Mouse (Mus musculus) bone marrow macrophage, adult 2 months (primary cell): ENCODE measurements around the gene Asah2.

ENCODE experiments used
- CTCF ChIP-seq: IDR thresholded peaks from 2 replicates; pipeline ENCODE4 v1.5.1; 2012; ENCODE audit warnings: low read depth, mild to moderate bottlenecking, low read length, moderate library complexity
- POLR2A ChIP-seq: IDR thresholded peaks from 2 replicates; pipeline ENCODE4 v1.6.1; 2012; ENCODE audit warnings: mild to moderate bottlenecking, low read depth, low read length, borderline replicate concordance

GRCm38 (mm10) chr19:31991057-31991456 lies 117.0 kb downstream of the Asah2 start:
- TF ChIP-seq POLR2A, result no peak
- no peak for TF ChIP-seq CTCF
